Mouse (Mus musculus) liver, embryonic 15.5 days (tissue): Measurements from ENCODE around the gene Gm42517. TPM values are rescaled to one million over a fixed set of nuclear protein-coding genes. Genes with fewer than 3 reads are reported as not detected.

Source experiments
- ATAC-seq: fragments of 200-750 bp; cut with Nextera tagmentation; 2 replicates; pipeline ENCODE4 v1.8.0; 2017; ENCODE audit warnings: moderate number of reproducible peaks, mild to moderate bottlenecking, moderate library complexity; ENCODE audit not compliant: insufficient read depth
- H3K27ac ChIP-seq: fragments of 300-500 bp; sonication (generic); replicated peaks from 2 replicates; pipeline ENCODE4 v1.5.1; 2015; ENCODE audit warnings: mild to moderate bottlenecking, inconsistent platforms
- H3K27me3 ChIP-seq: fragments of 300-500 bp; sonication (generic); 2 replicates; pipeline ENCODE4 v1.6.1; 2015; ENCODE audit warnings: mild to moderate bottlenecking, inconsistent platforms
- H3K36me3 ChIP-seq: fragments of 300-500 bp; sonication (generic); replicated peaks from 2 replicates; pipeline ENCODE4 v1.6.1; 2015; ENCODE audit warnings: moderate library complexity, mild to moderate bottlenecking, inconsistent platforms
- H3K4me1 ChIP-seq: fragments of 300-500 bp; sonication (generic); replicated peaks from 2 replicates; pipeline ENCODE4 v1.6.1; 2015; ENCODE audit warnings: inconsistent platforms
- H3K4me2 ChIP-seq: fragments of 300-500 bp; sonication (generic); 2 replicates; pipeline ENCODE4 v1.6.1; 2015; ENCODE audit warnings: moderate library complexity, mild to moderate bottlenecking, inconsistent platforms
- H3K4me3 ChIP-seq: fragments of 300-500 bp; sonication (generic); replicated peaks from 2 replicates; pipeline ENCODE4 v1.5.1; 2015; ENCODE audit warnings: mild to moderate bottlenecking, inconsistent platforms
- H3K9ac ChIP-seq: fragments of 300-500 bp; sonication (generic); 2 replicates; pipeline ENCODE4 v1.6.1; 2015; ENCODE audit warnings: moderate library complexity, mild to moderate bottlenecking, inconsistent platforms
- H3K9me3 ChIP-seq: fragments of 300-500 bp; sonication (generic); replicated peaks from 2 replicates; pipeline ENCODE4 v1.6.1; 2016; ENCODE audit warnings: inconsistent platforms
- WGBS: fragments of 180-500 bp; shearing (Covaris S2); methylation state at CpG from one replicate; pipeline ENCODE4 v1.1.7; 2015; ENCODE audit warnings: mixed read lengths; ENCODE audit not compliant: insufficient replicate concordance; 5-methylcytosine and 5-hydroxymethylcytosine counted together
- polyA plus RNA-seq: library from polyadenylated mRNA; unstranded; fragments of >200 nt; fragmentation: Nextera tagmentation; extraction: Ambion mirVana; gene quantifications from 2 replicates; pipeline ENCODE4 v1.2.1, GENCODE M21; 2015

Gm42517 gene
- polyA plus RNA-seq, 1 experiment from 2014 or later = 0.06 TPM

- H3K27ac ChIP-seq = no peak overlapping the region
- no peak overlapping the region for H3K4me2 ChIP-seq
- no peaks in the 10 kb centered on the region for H3K9me3 ChIP-seq
- no peak for ATAC-seq
- peaks cover 89% of the 10 kb centered on the region for H3K27me3 ChIP-seq
- peaks cover 26% of the 10 kb centered on the region for H3K4me1 ChIP-seq
- no peaks in the 10 kb centered on the region for H3K36me3 ChIP-seq
- WGBS = 6% methylated on average over 6 of the region's 6 CpGs
- H3K9ac ChIP-seq = no peak overlapping the region
- H3K4me3 ChIP-seq = no peak overlapping the region
These were observed 2.2 kb upstream of the Gm42517 start for GRCm38 (mm10) chr5:108369964-108370363.

DNA sequence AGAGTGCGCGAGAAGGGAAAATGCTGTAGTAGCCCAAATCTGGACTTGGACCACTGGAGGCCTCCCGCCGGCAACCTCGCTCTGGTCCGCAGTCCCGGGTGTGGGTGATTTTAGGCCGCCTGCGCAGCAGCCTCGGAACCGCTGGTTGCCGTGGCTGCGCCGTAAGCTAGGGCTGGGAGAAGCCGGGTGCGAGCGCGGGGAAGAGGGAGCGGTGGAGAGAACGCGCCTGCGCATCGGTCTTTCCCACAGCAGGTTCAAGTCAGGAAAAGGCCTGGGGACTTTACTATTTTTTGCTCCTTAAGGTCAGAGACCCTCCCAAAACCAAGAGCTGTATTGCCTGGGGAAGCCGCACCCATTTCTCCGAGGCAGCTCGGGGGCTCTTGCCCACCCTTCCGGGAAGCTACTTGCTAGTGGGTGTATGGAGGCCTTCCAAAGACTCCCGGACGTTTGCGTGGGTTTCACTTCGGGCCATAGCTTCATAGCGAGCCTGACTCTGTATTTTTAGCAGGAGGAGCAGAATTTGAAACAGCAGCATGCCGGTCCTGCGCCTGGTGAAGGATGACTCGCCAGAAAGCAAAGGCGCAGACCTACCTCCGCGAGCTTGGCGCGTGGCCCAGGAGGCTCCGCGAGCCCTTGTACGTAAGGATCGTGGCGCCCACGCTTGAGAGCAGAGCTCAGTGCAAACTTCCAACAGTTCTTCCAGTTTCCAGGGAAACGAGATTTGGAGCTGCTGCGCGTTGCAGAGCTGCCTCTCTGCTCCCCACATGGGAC is 1.3 kb upstream of the Gm42517 start:
- Histone ChIP-seq H3K4me3 (peak overlapping the region; percentile 41), H3K9me3 (no peaks in the 10 kb centered on the region), H3K4me2 (peak overlapping the region; percentile 56), H3K4me1 (peaks cover 26% of the 10 kb centered on the region), H3K27ac (no peak overlapping the region), H3K27me3 (peaks cover 97% of the 10 kb centered on the region), H3K36me3 (no peaks in the 10 kb centered on the region), H3K9ac (no peak overlapping the region)
- under 1% methylated on average over 49 of the region's 49 CpGs for WGBS
- no peak for ATAC-seq

GRCm38 (mm10) chr5:108368446-108368845 is 724 bp upstream of the Gm42517 start:
- no peak for ATAC-seq

DNA sequence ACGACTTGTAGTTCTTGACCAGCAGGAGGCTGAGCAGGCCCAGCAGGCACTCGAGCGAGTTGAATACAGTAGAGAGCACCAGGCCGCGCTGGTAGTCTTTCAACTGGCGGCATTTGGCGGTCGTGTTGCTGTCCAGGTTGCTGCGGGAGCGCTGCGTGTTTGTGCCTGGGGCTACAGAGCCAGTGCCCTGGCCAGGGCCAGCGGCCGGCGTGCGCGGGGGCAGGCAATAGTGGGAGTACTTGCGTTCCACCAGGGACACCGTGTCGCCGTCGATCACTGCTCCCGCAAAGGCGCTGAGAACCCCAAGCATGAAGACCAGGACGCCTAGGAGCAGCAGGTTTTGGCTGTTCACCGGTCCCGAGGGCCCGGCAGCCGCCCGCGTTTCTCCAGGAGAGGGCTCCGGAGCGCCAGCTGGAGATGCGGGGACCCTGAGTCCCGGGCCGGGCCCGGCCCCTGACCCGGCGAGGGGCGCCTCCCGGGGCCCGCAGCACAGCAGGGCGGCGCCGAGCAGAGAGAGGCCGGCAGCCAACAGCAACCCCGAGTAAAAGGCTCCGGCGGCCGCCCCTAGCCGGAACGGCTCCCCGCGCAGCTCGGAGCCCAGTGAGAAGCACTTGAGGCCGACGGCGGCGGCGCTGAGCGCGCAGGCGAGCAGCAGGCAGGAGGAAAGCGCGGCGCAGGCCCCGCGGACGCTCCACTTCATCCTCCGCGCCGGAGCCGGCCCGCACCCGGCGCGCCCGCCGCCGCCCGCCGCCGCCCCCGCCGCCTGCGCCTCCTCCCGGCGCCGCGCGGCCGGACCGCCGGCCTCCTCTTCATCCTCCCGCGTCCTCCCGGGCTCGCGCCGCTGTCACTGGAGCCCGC is 509 bp downstream of the Gm42517 start:
- no peak overlapping the region for H3K9ac ChIP-seq
- peak overlapping the region; percentile 48 for H3K4me3 ChIP-seq
- ATAC-seq = no peak
- peaks cover 95% of the 10 kb centered on the region for H3K27me3 ChIP-seq
- under 1% methylated on average over 86 of the region's 100 CpGs for WGBS
- H3K4me2 ChIP-seq = peak overlapping the region; percentile 69
- no peaks in the 10 kb centered on the region for H3K9me3 ChIP-seq
- H3K36me3 ChIP-seq = no peaks in the 10 kb centered on the region
- no peak overlapping the region for H3K27ac ChIP-seq
- H3K4me1 ChIP-seq = peaks cover 26% of the 10 kb centered on the region

More at GRCm38 (mm10) chr5:108368446-108368845, 724 bp upstream of the Gm42517 start:
- Histone ChIP-seq H3K27me3 (peaks cover 98% of the 10 kb centered on the region), H3K4me2 (peak overlapping the region; percentile 56), H3K9me3 (no peaks in the 10 kb centered on the region), H3K4me1 (peaks cover 26% of the 10 kb centered on the region), H3K9ac (no peak overlapping the region), H3K27ac (no peak overlapping the region), H3K36me3 (no peaks in the 10 kb centered on the region), H3K4me3 (peak overlapping the region; percentile 41)
- WGBS = 7% methylated on average over 6 of the region's 6 CpGs

DNA sequence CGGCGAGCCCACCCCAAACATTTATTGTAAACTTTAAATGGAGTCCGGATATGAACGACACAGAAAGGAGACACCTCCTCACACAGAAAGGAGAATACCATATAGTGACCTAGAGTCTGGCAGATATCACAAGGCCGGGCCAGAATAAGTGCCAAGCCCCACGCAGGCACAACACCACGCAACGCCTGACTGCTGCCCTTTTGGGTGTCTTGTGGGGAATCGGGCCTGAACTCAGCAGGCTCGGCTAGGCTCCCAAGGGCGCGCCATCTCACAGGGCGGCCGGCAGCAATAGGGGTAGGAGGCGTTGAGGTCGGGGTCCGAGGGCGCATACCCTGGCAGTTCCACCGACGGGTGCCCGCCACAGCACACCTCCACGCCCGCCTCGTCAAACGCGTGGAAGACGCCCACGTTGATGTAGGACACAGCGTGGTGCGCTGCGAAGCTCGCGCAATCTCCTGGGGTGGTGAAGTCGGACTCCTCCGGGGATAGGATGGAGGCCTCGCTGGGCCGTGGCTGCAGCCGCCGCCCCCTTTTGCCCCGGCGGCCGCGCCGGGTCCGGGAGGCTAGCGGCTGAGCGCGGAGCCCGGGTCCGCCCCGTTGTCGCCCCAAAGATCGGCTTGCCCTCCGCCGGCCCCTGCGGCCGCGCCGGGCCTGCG is 1.3 kb downstream of the Gm42517 start:
- peak overlapping the region; percentile 48 for H3K4me3 ChIP-seq
- peaks cover 26% of the 10 kb centered on the region for H3K4me1 ChIP-seq
- no peak for ATAC-seq
- no peaks in the 10 kb centered on the region for H3K9me3 ChIP-seq
- H3K36me3 ChIP-seq = no peaks in the 10 kb centered on the region
- WGBS = 3% methylated on average over 60 of the region's 60 CpGs
- no peak overlapping the region for H3K9ac ChIP-seq
- peaks cover 88% of the 10 kb centered on the region for H3K27me3 ChIP-seq
- H3K4me2 ChIP-seq = peak overlapping the region; percentile 69
- H3K27ac ChIP-seq = no peak overlapping the region

- WGBS = 23% methylated on average over 3 of the region's 3 CpGs
- ATAC-seq = no peak
- Histone ChIP-seq H3K27ac (no peak overlapping the region), H3K27me3 (peaks cover 48% of the 10 kb centered on the region), H3K4me2 (no peak overlapping the region), H3K9ac (no peak overlapping the region), H3K36me3 (no peaks in the 10 kb centered on the region), H3K4me1 (peaks cover 11% of the 10 kb centered on the region), H3K9me3 (no peaks in the 10 kb centered on the region), H3K4me3 (no peak overlapping the region)
These were observed 5.4 kb downstream of the Gm42517 start for GRCm38 (mm10) chr5:108362330-108362729.

DNA sequence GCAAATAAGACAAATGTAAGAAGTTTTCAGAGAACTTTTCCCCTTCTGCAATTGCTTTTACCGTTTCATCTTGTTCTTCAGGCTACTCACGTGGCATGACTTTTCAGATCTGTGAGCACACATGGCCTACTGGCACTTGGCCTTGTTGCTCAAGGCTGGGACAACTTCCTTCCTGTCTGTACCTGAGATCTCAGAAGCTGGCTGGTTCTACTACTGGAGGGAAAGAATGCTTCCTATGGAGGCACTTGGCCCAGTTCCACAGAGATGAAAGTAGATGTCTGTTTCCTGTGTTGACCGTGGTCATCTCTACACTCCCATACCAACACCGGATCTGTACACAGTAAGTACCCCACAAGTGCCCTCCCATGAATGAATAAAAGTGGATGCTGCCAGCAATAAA is 7.5 kb downstream of the Gm42517 start:
- no peak overlapping the region for H3K4me2 ChIP-seq
- no peaks in the 10 kb centered on the region for H3K9me3 ChIP-seq
- no peak overlapping the region for H3K9ac ChIP-seq
- peaks cover 27% of the 10 kb centered on the region for H3K27me3 ChIP-seq
- H3K36me3 ChIP-seq = no peaks in the 10 kb centered on the region
- WGBS = 47% methylated on average over 4 of the region's 4 CpGs
- no peaks in the 10 kb centered on the region for H3K4me1 ChIP-seq
- H3K4me3 ChIP-seq = no peak overlapping the region
- ATAC-seq = no peak
- H3K27ac ChIP-seq = no peak overlapping the region

GRCm38 (mm10) chr5:108359491-108359890 is 8.2 kb downstream of the Gm42517 start:
- H3K27me3 ChIP-seq = peaks cover 20% of the 10 kb centered on the region
- no peak overlapping the region for H3K27ac ChIP-seq
- WGBS = 72% methylated on average over 9 of the region's 9 CpGs
- ATAC-seq = no peak
- no peak overlapping the region for H3K9ac ChIP-seq
- H3K9me3 ChIP-seq = no peaks in the 10 kb centered on the region
- no peaks in the 10 kb centered on the region for H3K36me3 ChIP-seq
- no peak overlapping the region for H3K4me2 ChIP-seq
- no peak overlapping the region for H3K4me3 ChIP-seq
- H3K4me1 ChIP-seq = no peaks in the 10 kb centered on the region

- Histone ChIP-seq H3K9ac (no peak overlapping the region), H3K27ac (no peak overlapping the region), H3K9me3 (no peaks in the 10 kb centered on the region), H3K27me3 (peaks cover 5% of the 10 kb centered on the region; the same call in 1 of the 2 replicates), H3K4me1 (no peaks in the 10 kb centered on the region), H3K36me3 (no peaks in the 10 kb centered on the region), H3K4me3 (no peak overlapping the region), H3K4me2 (no peak overlapping the region)
- 56% methylated on average over 1 of the region's 1 CpGs for WGBS
- ATAC-seq = no peak
These were observed 9.9 kb downstream of the Gm42517 start for GRCm38 (mm10) chr5:108357862-108358261.

DNA sequence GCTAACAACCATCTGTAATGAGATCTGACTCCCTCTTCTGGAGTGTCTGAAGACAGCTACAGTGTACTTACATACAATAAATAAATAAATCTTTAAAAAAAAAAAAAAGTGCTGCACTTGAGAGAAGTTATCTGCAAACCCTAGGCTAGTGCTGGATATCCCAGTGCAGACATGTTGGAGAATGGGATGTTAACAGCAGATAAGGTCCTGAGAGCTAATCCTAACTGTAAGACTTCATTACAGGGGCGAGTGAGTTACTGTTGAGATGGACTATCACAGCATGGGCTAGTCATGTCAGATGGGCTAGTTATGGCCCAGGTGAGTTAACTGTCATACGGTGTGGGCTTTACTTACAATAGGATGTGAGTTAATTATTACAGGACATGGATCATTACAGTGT is 13.7 kb downstream of the Gm42517 start:
- Histone ChIP-seq H3K9me3 (no peaks in the 10 kb centered on the region), H3K9ac (no peak overlapping the region), H3K27ac (no peak overlapping the region), H3K4me2 (no peak overlapping the region), H3K4me3 (no peak overlapping the region), H3K4me1 (no peaks in the 10 kb centered on the region), H3K27me3 (no peaks in the 10 kb centered on the region), H3K36me3 (peaks cover 7% of the 10 kb centered on the region; the same call in 1 of the 2 replicates)
- ATAC-seq = no peak
- WGBS = 49% methylated on average over 2 of the region's 2 CpGs
